Mouse (Mus musculus): ENCODE measurements at regions not wholly inside any gene's neighbourhood (a gene's known extent, or its start where the extent isn't known, plus 50 kb on each side); places are given as distances from the start of the nearest gene placed in this dataset.

DNA sequence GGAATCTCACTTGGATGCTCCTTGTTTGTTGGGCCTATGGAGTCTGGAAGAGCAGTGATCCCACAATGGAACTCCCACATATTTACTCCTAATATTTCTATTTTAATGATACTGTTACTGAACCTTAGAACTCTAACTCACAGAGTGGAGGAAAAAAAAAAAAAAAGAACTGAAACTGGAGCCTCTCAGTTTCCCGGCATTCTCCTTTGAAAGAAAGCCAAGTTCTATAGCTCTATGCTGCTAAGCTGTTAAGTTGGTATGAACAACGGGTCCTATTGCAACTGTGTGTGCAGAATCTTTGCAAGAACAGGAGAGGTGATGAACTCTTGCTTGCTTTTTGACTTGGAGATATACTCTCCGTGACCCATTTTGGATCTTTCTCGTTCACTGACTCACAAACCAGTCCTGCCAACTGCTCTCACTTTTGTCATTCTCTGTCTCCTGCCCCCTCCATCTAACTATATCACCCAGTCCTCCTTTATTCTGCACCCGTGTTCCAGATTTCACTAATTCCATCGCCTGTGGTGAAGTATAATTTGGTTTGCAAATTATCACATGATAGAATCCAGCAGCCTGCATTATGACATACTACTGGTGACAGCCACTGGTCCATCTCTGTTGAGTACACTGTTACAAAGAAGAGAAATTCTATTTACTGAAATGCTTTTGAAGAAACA is 92.6 kb upstream of the Ctsc start:
- DNase-seq (ENCODE audit: low read depth, low spot score) = peak; percentile 22

DNA sequence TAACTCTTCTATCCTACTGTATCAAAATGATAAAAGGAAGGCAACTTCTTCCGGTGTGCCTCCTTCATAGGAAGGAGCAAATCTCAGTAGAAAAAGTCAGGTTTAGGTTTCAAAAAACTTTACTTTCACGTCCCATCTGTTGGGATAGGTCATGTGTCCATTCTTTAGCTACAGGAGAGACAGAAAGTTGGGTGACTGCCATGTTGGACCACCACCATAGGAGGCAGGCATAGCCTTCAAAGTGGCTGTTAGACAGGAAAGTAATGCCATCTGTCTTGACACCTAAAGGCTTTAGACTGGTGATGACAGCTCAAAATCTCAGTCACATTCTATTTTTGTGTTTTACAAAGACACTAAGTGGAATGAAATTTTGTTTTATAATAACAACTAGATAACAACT is 90.3 kb upstream of the Ctsc start:
- DNase-seq (ENCODE audit: low read depth, low spot score) = no peak

GRCm38 (mm10) chr7:88192771-88193170 is 85.1 kb upstream of the Ctsc start:
- no peak for DNase-seq (ENCODE audit: low read depth, low spot score)

DNA sequence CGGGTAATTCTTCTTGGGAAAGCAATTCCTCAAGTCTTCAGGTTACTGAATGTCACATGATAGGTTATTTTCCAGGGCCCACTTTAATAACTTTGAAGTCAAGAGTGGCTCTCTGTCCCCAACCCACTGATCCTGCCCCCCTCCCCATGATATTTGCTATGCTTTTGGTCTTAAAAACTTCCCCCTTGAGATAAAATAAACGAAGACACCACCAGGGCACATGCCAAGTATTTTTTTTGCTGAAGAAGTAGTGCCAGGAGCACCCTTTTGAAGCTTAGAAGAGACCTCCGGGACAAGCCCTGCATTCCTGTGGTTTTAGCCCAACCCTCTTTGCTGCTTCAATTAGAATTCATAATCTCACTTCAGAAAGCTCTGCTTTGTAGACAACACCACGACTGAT is 78.8 kb upstream of the Ctsc start:
- no peak for DNase-seq (ENCODE audit: low read depth, low spot score)

DNA sequence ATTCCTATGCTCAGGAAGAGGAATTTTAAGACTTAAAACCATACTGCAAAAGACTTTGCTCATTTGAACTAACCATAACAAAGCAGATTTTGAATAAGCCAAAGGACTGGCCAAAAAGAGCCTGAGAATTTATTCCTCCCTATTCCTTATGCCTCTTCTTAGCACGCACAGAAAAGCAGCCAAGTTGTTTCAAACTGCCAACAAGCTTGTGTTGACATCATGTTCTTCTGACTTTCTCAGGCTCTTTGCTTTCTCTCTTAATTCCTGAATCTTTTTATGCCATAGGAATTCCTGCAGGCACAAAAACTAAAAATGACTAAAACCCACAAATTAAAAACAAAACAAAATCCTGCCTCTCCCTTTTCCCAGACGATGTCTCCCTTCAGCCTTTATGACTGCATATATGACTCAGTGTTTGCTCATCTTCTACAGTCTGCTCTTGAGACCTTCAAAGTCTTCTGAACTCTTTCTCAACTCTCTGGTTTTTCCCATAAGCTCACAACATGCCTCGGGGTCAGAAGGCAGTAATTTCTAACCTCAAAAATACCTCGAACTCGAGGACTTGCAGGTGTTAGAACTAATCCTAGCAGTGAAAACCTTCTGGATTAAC is 77.9 kb upstream of the Ctsc start:
- DNase-seq (ENCODE audit: low read depth, low spot score) = peak; percentile 77

DNA sequence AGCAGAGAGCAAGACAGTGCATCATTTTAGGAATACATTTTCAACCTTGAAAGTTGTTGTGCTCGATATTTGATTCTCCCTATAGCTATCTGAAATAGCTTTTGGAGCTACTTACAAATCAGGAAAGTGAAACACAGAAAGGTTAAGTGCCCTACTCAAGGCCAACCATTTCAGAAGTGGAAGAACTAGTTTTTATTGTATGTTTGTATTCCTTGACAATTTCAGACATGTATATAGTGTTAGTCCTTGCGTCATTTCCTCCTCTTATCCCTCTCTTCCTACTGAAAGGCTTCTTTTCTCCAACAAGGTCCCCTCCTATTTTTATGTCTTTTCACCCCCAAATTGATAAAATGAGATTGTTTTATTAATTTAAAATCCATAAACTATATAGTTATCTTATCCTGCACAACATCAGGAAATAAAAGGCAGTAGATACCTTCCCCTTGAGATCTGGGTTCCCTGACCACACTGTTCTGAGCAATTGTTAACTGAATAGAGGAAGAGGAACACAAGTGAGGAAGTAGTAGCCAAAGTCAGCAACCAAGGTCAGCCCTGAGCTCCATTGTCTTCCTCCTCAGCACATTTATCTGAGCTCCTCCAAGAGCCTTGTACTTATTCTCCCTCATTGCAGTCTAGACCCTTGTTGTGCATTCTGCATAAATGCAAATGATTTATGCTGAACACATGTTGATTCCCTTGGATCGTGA is 76.1 kb upstream of the Ctsc start:
- DNase-seq (ENCODE audit: low read depth, low spot score) = no peak

GRCm38 (mm10) chr7:88206223-88206827 is 71.6 kb upstream of the Ctsc start:
- DNase-seq (ENCODE audit: low read depth, low spot score) = no peak

DNA sequence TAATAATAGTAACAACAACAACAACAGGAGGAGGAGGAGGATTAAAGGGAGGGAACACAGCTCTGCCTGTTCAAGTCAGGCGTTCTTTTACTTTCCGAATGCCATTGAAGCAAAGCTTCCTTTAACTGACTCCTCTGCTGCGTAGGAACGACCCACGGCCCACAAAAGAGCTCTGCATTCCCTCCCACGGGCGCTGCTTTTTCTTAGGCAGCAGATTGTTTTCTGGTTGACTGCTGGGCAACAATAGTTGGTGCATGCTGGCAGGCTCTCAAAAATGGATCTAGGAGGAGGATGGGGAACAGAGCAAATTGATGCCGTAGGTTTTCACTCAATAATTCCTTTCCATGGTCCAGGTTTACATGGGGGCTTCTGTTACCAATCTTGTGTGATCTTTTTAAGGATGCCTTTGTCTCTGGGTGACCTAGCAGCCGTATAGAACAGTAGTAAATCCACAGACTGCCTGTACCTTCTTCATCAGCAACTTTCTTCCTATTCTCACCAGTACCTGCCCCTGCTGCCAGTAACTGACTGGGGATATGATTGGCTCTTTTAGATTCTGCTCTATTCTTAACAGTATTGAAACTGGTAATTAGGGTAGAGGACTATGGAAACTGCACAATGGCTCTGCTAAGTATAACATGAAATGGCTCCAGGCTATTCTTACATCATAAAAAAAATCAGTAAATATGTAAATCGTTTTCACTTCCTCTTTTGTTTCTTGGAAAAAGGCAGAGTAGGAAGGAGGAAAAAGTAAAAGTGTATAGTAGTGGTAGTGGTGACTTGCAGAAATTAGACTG is 70.8 kb upstream of the Ctsc start:
- DNase-seq (ENCODE audit: low read depth, low spot score) = peak; percentile 42

DNA sequence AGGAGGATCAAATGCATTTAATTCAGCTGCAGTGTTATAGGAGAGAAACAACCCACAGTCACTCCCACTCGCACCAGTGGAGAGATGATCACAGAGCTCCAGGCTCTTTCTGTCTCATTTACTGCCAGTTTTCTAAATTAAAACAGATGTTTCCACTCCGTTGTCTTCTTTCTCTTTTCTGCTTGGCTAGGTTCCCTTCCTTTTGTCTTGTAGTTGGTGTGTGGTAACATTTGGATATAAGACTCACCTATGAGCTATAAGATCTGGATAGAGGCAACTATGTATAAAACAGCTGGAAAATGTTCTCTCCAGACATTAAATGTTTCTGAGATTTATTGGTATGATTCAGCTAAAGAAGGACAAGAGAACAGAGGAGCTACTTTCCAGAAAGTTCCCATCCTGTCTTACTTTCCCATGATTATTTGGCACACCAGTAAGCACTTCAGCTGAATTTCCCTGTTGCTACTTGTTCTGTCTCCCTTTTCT is 63.1 kb upstream of the Ctsc start:
- DNase-seq (ENCODE audit: low read depth, low spot score) = peak; percentile 24

GRCm38 (mm10) chr7:88215425-88215824 is 62.5 kb upstream of the Ctsc start:
- DNase-seq (ENCODE audit: low read depth, low spot score) = no peak

DNA sequence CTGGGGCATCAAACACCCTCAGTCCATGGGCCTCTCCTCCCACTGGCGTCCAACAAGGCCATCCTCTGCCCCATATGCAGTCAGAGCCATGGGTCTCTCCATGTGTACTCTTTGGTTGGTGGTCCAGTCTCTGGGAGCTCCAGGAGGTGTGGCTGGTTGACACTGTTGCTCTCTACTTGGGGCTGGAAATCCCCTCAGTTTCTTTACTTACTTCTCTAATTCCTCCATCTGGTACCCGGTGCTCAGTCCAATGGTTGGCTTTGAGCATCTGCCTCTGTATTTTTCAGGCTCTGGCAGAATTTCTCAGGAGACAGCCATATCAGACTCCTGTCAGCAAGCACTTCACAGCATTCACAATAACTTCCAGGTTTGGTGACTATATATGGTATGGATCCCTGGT is 55.7 kb upstream of the Ctsc start:
- no peak for DNase-seq (ENCODE audit: low read depth, low spot score)

DNA sequence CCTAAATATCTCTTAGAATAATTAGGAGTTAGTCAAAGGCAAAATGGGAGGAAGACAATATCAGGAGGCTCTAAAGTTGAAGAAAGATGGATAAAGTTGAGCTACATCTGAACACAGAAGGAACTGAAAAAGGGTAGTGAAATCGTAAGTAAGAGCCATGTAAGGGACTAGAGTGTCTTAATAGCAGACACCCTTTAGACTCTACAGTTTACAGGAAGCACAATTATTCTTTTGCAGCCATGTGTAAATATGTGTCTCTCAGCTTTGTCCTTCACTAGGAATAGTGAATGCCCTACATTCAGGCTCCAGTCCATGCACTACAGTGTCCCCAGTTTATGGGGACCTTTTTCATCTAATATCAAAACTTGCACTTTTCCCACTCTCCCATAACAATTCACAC is 52.1 kb upstream of the Ctsc start:
- DNase-seq (ENCODE audit: low read depth, low spot score) = no peak
